Mouse (Mus musculus) erythroblast, embryonic 14.5 days (primary cell): ENCODE results near the gene Insl6. TPM values are rescaled to one million over a fixed set of nuclear protein-coding genes. Genes with fewer than 3 reads are reported as not detected.

Experiments used
- H3K27me3 ChIP-seq: 2 replicates; pipeline ENCODE4 v1.6.1; 2012; ENCODE audit warnings: inconsistent platforms; ENCODE audit not compliant: control insufficient read depth
- H3K36me3 ChIP-seq: 2 replicates; pipeline ENCODE4 v1.6.1; 2012; ENCODE audit warnings: mild to moderate bottlenecking, inconsistent platforms; ENCODE audit not compliant: control insufficient read depth
- H3K4me1 ChIP-seq: 2 replicates; pipeline ENCODE4 v1.6.1; 2012; ENCODE audit warnings: inconsistent platforms; ENCODE audit not compliant: control insufficient read depth
- H3K4me3 ChIP-seq: replicated peaks from 2 replicates; pipeline ENCODE3; 2012; ENCODE audit warnings: moderate library complexity, mild to moderate bottlenecking, inconsistent platforms
- H3K9me3 ChIP-seq: 2 replicates; pipeline ENCODE4 v1.6.1; 2012; ENCODE audit warnings: low read length, inconsistent platforms, mixed read lengths; ENCODE audit not compliant: control insufficient read depth
- GATA1 ChIP-seq: IDR thresholded peaks from 2 replicates; pipeline ENCODE4 v1.6.1; 2012; ENCODE audit warnings: low read length, inconsistent platforms, mixed read lengths
- TAL1 ChIP-seq: IDR thresholded peaks from 3 replicates; pipeline ENCODE4 v1.6.1; 2012; ENCODE audit warnings: low read length, inconsistent platforms, mixed read lengths
- polyA plus RNA-seq: library from polyadenylated mRNA; stranded (reverse); fragments of >175 nt; gene quantifications from 2 replicates; pipeline ENCODE4 v1.2.3, GENCODE M21; 2012

Insl6 gene
- polyA plus RNA-seq, 1 experiment, result not detected

DNA sequence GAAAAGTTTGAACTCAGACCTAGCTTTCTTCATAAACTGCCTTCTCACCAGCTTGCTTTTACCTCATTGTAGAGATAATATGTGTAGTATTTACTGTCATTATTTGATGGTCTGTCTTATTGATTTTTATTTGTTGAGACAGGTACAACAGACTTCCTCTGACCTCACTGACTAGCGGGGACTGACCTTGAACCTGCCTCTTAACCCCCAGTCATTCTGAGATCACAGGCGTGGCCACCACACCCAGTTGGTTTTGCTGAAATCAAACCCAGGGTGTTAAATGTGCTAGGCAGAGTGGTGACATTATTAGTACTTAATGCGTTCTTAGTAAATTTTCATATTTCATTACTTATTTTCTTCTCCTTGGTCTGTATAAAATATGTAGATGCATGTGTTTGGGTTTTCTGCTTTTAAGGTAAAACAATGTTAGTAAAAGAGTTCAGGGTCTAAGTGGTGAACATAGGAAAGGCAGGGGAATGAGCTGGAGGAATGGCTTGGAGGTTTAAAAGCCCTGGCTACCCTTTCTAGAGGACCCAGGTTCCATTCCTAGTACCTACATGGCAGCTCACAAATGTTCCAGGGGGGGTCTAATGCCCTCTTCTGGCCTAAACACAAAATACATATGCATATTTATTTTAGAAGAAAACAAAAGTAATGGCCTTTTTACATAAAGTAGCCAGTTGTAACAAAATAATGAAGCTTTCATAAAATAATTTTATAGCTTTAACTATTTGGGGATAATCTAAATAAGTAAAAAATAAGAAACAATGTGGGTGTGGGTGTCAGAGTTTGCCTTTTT lies 52.9 kb downstream of the Insl6 start:
- peaks cover 81% of the 10 kb centered on the region for H3K36me3 ChIP-seq
- peaks cover 27% of the 10 kb centered on the region for H3K4me1 ChIP-seq
- H3K4me3 ChIP-seq, result no peak overlapping the region
- no peaks in the 10 kb centered on the region for H3K27me3 ChIP-seq
- TF ChIP-seq GATA1 (no peak), TAL1 (no peak)
- no peaks in the 10 kb centered on the region for H3K9me3 ChIP-seq

Other genes starting within 250 kb of the Insl6 start
- 1.2 and 1.6 TPM in 2 replicates for gene Rcl1, start 224.0 kb downstream of the Insl6 start, polyA plus RNA-seq
- gene Jak2, start 73.5 kb downstream of the Insl6 start, polyA plus RNA-seq, result 0.50 and 0.67 TPM in 2 replicates
- not detected in 2 replicates for gene Rln1, start 9.3 kb upstream of the Insl6 start, polyA plus RNA-seq
- 0.66 and 1.1 TPM in 2 replicates for gene Plgrkt, start 42.0 kb upstream of the Insl6 start, polyA plus RNA-seq
- not detected in 2 replicates for gene Cd274, start 42.1 kb upstream of the Insl6 start, polyA plus RNA-seq
- 0.02 TPM in 1 of 2 replicates, not detected in the other for gene Pdcd1lg2, start 85.6 kb upstream of the Insl6 start, polyA plus RNA-seq
- 0.08 and 0.18 TPM in 2 replicates for gene Ric1, start 196.9 kb upstream of the Insl6 start, polyA plus RNA-seq